Mouse (Mus musculus) liver, embryonic 15.5 days (tissue): ENCODE results near the gene Drap1. TPM values are rescaled to one million over a fixed set of nuclear protein-coding genes. Genes with fewer than 3 reads are reported as not detected.

Experiments
- ATAC-seq: fragments of 200-750 bp; cut with Nextera tagmentation; 2 replicates; pipeline ENCODE4 v1.8.0; 2017; ENCODE audit warnings: moderate number of reproducible peaks, mild to moderate bottlenecking, moderate library complexity; ENCODE audit not compliant: insufficient read depth
- H3K27ac ChIP-seq: fragments of 300-500 bp; sonication (generic); replicated peaks from 2 replicates; pipeline ENCODE4 v1.5.1; 2015; ENCODE audit warnings: mild to moderate bottlenecking, inconsistent platforms
- H3K27me3 ChIP-seq: fragments of 300-500 bp; sonication (generic); 2 replicates; pipeline ENCODE4 v1.6.1; 2015; ENCODE audit warnings: mild to moderate bottlenecking, inconsistent platforms
- H3K36me3 ChIP-seq: fragments of 300-500 bp; sonication (generic); replicated peaks from 2 replicates; pipeline ENCODE4 v1.6.1; 2015; ENCODE audit warnings: moderate library complexity, mild to moderate bottlenecking, inconsistent platforms
- H3K4me1 ChIP-seq: fragments of 300-500 bp; sonication (generic); replicated peaks from 2 replicates; pipeline ENCODE4 v1.6.1; 2015; ENCODE audit warnings: inconsistent platforms
- H3K4me2 ChIP-seq: fragments of 300-500 bp; sonication (generic); 2 replicates; pipeline ENCODE4 v1.6.1; 2015; ENCODE audit warnings: moderate library complexity, mild to moderate bottlenecking, inconsistent platforms
- H3K4me3 ChIP-seq: fragments of 300-500 bp; sonication (generic); replicated peaks from 2 replicates; pipeline ENCODE4 v1.5.1; 2015; ENCODE audit warnings: mild to moderate bottlenecking, inconsistent platforms
- H3K9ac ChIP-seq: fragments of 300-500 bp; sonication (generic); 2 replicates; pipeline ENCODE4 v1.6.1; 2015; ENCODE audit warnings: moderate library complexity, mild to moderate bottlenecking, inconsistent platforms
- H3K9me3 ChIP-seq: fragments of 300-500 bp; sonication (generic); replicated peaks from 2 replicates; pipeline ENCODE4 v1.6.1; 2016; ENCODE audit warnings: inconsistent platforms
- WGBS: fragments of 180-500 bp; shearing (Covaris S2); methylation state at CpG from one replicate; pipeline ENCODE4 v1.1.7; 2015; ENCODE audit warnings: mixed read lengths; ENCODE audit not compliant: insufficient replicate concordance; 5-methylcytosine and 5-hydroxymethylcytosine counted together
- polyA plus RNA-seq: library from polyadenylated mRNA; unstranded; fragments of >200 nt; fragmentation: Nextera tagmentation; extraction: Ambion mirVana; gene quantifications from 2 replicates; pipeline ENCODE4 v1.2.1, GENCODE M21; 2015

Drap1 gene
- polyA plus RNA-seq, 1 experiment from 2014 or later = 64.6 TPM

GRCm38 (mm10) chr19:5448354-5449150, 23.8 kb upstream of the Drap1 start:
- WGBS = 4% methylated on average over 36 of the region's 36 CpGs
- Histone ChIP-seq H3K4me1 (peaks cover 22% of the 10 kb centered on the region), H3K9me3 (no peaks in the 10 kb centered on the region), H3K4me3 (peak overlapping the region; percentile 59), H3K27ac (no peak overlapping the region), H3K36me3 (no peaks in the 10 kb centered on the region), H3K27me3 (peaks cover 80% of the 10 kb centered on the region), H3K4me2 (peak overlapping the region; percentile 90), H3K9ac (no peak overlapping the region)
- ATAC-seq = peak; percentile 48

GRCm38 (mm10) chr19:5447515-5448353, 23.0 kb upstream of the Drap1 start, which contains the start of gene Fosl1:
Gene Fosl1 (plus strand): TSS chr19:5447547.
- Histone ChIP-seq H3K4me1 (peaks cover 22% of the 10 kb centered on the region), H3K9ac (peak within 1 kb of the TSS; percentile 9; the same call in 1 of the 2 replicates), H3K27me3 (peaks cover 80% of the 10 kb centered on the region), H3K4me2 (peak within 1 kb of the TSS; percentile 90), H3K4me3 (peak within 1 kb of the TSS; percentile 59), H3K9me3 (no peaks in the 10 kb centered on the region), H3K27ac (no peak within 1 kb of the TSS), H3K36me3 (no peaks in the 10 kb centered on the region)
- ATAC-seq = no peak
- WGBS = under 1% methylated on average over 70 of the region's 70 CpGs

GRCm38 (mm10) chr19:5445747-5446146, 21.0 kb upstream of the Drap1 start:
- no peak for ATAC-seq
- peaks cover 73% of the 10 kb centered on the region for H3K27me3 ChIP-seq
- H3K4me2 ChIP-seq = no peak overlapping the region
- WGBS = 70% methylated on average over 5 of the region's 5 CpGs
- H3K4me3 ChIP-seq = no peak overlapping the region
- no peaks in the 10 kb centered on the region for H3K36me3 ChIP-seq
- H3K9me3 ChIP-seq = no peaks in the 10 kb centered on the region
- no peak overlapping the region for H3K27ac ChIP-seq
- peaks cover 22% of the 10 kb centered on the region for H3K4me1 ChIP-seq
- H3K9ac ChIP-seq = no peak overlapping the region

GRCm38 (mm10) chr19:5444954-5445353, 20.2 kb upstream of the Drap1 start:
- H3K9me3 ChIP-seq = no peaks in the 10 kb centered on the region
- peaks cover 65% of the 10 kb centered on the region for H3K27me3 ChIP-seq
- WGBS = 38% methylated on average over 7 of the region's 7 CpGs

GRCm38 (mm10) chr19:5444371-5444908, 19.7 kb upstream of the Drap1 start:
- no peak overlapping the region for H3K27ac ChIP-seq
- peaks cover 60% of the 10 kb centered on the region for H3K27me3 ChIP-seq
- no peak overlapping the region for H3K9ac ChIP-seq
- WGBS = 49% methylated on average over 9 of the region's 9 CpGs
- no peaks in the 10 kb centered on the region for H3K36me3 ChIP-seq
- H3K4me2 ChIP-seq = no peak overlapping the region
- H3K4me3 ChIP-seq = no peak overlapping the region
- no peaks in the 10 kb centered on the region for H3K9me3 ChIP-seq
- no peak for ATAC-seq
- peaks cover 22% of the 10 kb centered on the region for H3K4me1 ChIP-seq

More at GRCm38 (mm10) chr19:5444954-5445353, 20.2 kb upstream of the Drap1 start:
- peaks cover 22% of the 10 kb centered on the region for H3K4me1 ChIP-seq
- no peak overlapping the region for H3K4me3 ChIP-seq
- no peak overlapping the region for H3K9ac ChIP-seq
- H3K27ac ChIP-seq = no peak overlapping the region
- ATAC-seq = no peak
- no peaks in the 10 kb centered on the region for H3K36me3 ChIP-seq
- no peak overlapping the region for H3K4me2 ChIP-seq

- peak overlapping the region; percentile 64; the same call in 1 of the 2 replicates for H3K27ac ChIP-seq
- H3K27me3 ChIP-seq = peaks cover 18% of the 10 kb centered on the region
- no peak overlapping the region for H3K4me3 ChIP-seq
- peaks cover 17% of the 10 kb centered on the region for H3K4me1 ChIP-seq
- no peak for ATAC-seq
- no peaks in the 10 kb centered on the region for H3K9me3 ChIP-seq
- no peak overlapping the region for H3K9ac ChIP-seq
- WGBS = 47% methylated on average over 7 of the region's 7 CpGs
- H3K36me3 ChIP-seq = no peaks in the 10 kb centered on the region
- peak overlapping the region; percentile 81 for H3K4me2 ChIP-seq
These were observed 9.2 kb upstream of the Drap1 start for GRCm38 (mm10) chr19:5433951-5434350.

- Histone ChIP-seq H3K36me3 (no peaks in the 10 kb centered on the region), H3K27me3 (peaks cover 18% of the 10 kb centered on the region), H3K9me3 (no peaks in the 10 kb centered on the region), H3K4me1 (peaks cover 17% of the 10 kb centered on the region), H3K27ac (peak overlapping the region; percentile 64; the same call in 1 of the 2 replicates), H3K4me3 (peak overlapping the region; percentile 51), H3K4me2 (peak overlapping the region; percentile 81), H3K9ac (peak overlapping the region; percentile 46; the same call in 1 of the 2 replicates)
- peak; percentile 45 for ATAC-seq
- WGBS = 5% methylated on average over 16 of the region's 16 CpGs
These were observed 8.4 kb upstream of the Drap1 start for GRCm38 (mm10) chr19:5432992-5433852.

GRCm38 (mm10) chr19:5431911-5432464, 7.2 kb upstream of the Drap1 start:
- no peak overlapping the region for H3K27ac ChIP-seq
- H3K4me3 ChIP-seq = no peak overlapping the region
- peaks cover 4% of the 10 kb centered on the region; the same call in 1 of the 2 replicates for H3K36me3 ChIP-seq
- H3K4me1 ChIP-seq = peaks cover 17% of the 10 kb centered on the region
- peaks cover 14% of the 10 kb centered on the region for H3K27me3 ChIP-seq
- no peak overlapping the region for H3K9ac ChIP-seq
- no peaks in the 10 kb centered on the region for H3K9me3 ChIP-seq
- 56% methylated on average over 4 of the region's 4 CpGs for WGBS
- no peak overlapping the region for H3K4me2 ChIP-seq
- no peak for ATAC-seq

- Histone ChIP-seq H3K27ac (no peak overlapping the region), H3K4me1 (peaks cover 32% of the 10 kb centered on the region), H3K27me3 (peaks cover 11% of the 10 kb centered on the region), H3K4me3 (no peak overlapping the region), H3K4me2 (no peak overlapping the region), H3K36me3 (peaks cover 15% of the 10 kb centered on the region), H3K9ac (no peak overlapping the region), H3K9me3 (no peaks in the 10 kb centered on the region)
- 64% methylated on average over 1 of the region's 1 CpGs for WGBS
- no peak for ATAC-seq
These were observed 5.6 kb upstream of the Drap1 start for GRCm38 (mm10) chr19:5430408-5430807.

- 57% methylated on average over 8 of the region's 8 CpGs for WGBS
- H3K36me3 ChIP-seq = peaks cover 15% of the 10 kb centered on the region
- H3K4me1 ChIP-seq = peaks cover 32% of the 10 kb centered on the region
- H3K4me3 ChIP-seq = no peak overlapping the region
- no peak overlapping the region for H3K27ac ChIP-seq
- H3K4me2 ChIP-seq = no peak overlapping the region
- ATAC-seq = no peak
- H3K9me3 ChIP-seq = no peaks in the 10 kb centered on the region
- no peak overlapping the region for H3K9ac ChIP-seq
- peaks cover 7% of the 10 kb centered on the region for H3K27me3 ChIP-seq
These were observed 5.0 kb upstream of the Drap1 start for GRCm38 (mm10) chr19:5429806-5430205.
